Mouse (Mus musculus): ENCODE measurements around the gene Itgb3.

The Itgb3 gene

DNA sequence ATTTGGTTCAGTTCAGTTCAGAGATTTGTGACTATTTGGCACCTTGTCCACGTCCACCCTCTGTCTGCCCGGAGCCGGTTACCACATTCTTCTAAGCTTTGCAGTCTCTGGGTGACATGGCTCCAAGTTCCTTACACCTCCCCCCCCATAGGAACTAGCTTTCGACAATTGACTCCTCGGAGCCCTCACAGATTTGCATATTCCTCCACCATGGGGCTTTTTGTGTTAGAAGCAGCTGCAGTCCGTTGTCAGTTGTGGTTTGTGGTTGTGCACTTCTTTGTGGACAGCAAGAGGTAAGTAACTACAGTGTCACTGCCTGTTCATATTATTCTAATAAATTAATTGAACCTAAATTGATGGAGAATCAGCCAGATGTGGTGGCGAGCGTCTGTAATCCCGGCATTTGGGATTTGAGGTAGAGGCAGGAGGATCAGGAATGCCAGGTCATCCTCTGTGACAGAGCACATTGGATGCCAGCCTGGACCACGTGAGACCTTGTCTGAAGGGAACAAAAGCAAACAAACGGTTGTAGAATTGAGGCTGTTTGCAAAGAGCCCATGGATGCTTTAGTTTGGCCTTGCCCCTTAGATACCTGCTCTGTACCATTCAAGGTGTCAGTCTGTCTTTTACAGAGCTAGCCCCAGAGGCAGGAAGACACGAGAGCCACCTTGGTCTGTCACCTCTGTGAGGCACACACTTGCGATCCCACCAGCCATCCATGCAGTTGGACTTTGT lies 25.0 kb upstream of the Itgb3 start:
- DNase-seq (ENCODE audit: low read depth, low spot score): no peak

DNA sequence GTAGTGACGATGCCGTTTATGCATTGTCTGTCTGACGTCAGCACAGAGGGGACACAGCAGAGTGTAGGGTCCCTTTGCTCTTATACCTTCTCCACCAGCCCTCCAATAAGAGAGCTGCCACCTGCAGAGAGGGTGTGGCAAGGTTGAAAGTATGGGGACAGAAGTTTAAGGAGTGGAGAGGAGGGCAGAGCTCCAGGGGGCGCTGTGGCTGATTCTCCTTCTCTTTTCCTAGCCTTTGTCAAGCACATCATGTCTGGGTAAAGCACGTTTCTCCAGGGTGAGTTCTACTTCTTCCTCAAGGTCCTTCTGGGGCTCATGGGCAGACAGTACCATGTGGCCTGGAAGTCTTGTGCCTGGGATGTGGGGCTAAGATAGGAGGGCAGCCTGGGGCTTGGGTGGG lies 22.3 kb upstream of the Itgb3 start:
- DNase-seq (ENCODE audit: low read depth, low spot score): no peak

GRCm38 (mm10) chr11:104587904-104588303 lies 19.9 kb upstream of the Itgb3 start:
- DNase-seq (ENCODE audit: low read depth, low spot score): no peak

DNA sequence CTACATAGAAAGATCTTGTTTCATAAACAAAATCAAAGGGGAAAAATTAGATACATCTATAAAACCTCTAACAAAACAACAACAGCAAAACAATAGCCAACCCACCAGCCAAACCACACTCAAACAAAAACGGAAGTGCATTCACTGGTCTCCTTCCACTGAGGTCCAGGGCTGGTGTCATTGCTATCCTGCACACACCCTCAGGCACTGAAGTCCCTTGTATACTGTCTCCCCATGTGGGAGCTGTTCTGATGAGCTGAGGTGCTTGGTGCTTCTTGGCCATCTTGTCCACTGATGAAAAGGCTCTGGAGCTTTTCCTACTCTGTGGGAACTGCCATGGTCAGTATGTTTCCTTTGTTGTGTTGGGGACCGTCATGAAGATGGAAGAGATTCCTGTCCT lies 19.3 kb upstream of the Itgb3 start:
- no peak for DNase-seq (ENCODE audit: low read depth, low spot score)

DNA sequence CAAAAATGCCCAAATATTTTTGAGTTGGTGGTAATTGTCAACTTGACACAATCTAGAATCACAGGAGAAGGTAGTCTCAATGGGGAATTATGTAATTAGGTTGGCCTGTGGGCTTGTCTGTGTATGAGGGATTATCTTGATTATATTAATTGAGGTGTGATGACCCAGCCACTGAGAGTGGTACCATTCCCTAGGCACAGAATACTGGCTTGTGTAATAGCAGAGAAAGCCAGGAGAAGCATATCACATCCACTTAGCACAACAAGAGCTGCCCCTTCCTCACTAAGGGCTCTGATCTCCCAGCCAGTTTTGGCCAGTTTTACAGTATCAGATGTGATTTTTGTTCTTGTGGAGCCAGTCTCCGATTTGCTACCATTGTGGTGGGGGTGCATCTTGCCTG lies 18.2 kb upstream of the Itgb3 start:
- no peak for DNase-seq (ENCODE audit: low read depth, low spot score)

- DNase-seq (ENCODE audit: low read depth, low spot score): peak; percentile 74
These were observed 17.7 kb upstream of the Itgb3 start for GRCm38 (mm10) chr11:104590148-104590547.

- no peak for DNase-seq (ENCODE audit: low read depth, low spot score)
These were observed 15.5 kb upstream of the Itgb3 start for GRCm38 (mm10) chr11:104592066-104592835.

DNA sequence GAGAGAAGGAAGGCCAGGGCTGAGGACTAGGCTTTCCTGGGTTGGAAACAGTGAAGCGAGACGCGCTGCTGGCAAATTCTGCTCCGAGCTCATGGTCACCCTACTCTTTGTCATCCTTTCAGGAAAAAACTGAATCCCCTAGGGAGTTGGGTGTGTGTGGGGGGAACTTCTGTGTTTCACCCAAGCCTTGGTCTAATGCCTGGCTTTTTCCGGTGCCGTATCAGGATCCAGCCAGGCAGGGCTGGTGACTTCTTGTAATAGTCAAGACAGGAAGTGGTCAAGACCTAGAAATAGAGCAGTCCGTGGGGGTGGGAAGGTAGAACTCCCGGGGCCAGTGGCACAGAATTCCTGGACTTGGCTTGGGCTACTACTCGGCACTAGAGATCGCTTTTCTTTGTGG lies 11.4 kb upstream of the Itgb3 start:
- DNase-seq (ENCODE audit: low read depth, low spot score): no peak

GRCm38 (mm10) chr11:104599265-104599945 lies 8.4 kb upstream of the Itgb3 start:
- no peak for DNase-seq (ENCODE audit: low read depth, low spot score)

GRCm38 (mm10) chr11:104600675-104601074 lies 7.1 kb upstream of the Itgb3 start:
- DNase-seq (ENCODE audit: low read depth, low spot score): no peak

- DNase-seq (ENCODE audit: low read depth, low spot score): no peak
These were observed 3.6 kb upstream of the Itgb3 start for GRCm38 (mm10) chr11:104604192-104604591.

DNA sequence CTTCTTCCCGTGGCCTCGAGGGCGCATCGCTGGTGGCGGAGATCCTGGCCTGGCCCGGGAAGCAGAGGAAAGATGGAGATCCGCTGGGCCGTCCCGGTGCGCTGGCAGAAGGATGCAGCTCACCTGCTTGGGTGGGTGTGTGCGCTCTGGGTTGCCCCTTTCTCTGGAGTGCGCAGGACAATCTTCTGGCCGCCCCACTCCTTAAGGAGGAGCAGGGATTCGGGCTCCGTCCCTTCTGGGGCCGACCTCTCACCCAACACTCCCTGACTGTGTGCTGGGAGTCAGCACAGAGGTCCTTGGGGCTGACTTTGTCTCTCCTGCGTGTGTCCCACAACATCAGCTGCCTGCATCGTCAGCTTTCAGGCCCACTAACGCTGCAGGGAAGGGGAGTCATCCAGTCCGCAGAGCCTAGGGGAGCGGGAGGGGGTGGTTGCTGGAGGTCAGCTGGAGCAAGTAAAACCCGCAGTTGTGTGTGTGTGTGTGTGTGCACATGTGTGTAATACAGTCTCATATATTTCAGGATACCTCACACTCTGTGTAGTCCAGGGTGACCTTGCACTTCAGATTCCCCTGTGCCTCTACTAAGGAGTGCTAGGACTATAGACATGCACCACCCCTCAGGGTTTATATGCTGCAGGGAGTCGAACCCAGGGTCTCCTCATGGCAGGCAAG lies 585 bp downstream of the Itgb3 start:
- no peak for DNase-seq (ENCODE audit: low read depth, low spot score)

DNA sequence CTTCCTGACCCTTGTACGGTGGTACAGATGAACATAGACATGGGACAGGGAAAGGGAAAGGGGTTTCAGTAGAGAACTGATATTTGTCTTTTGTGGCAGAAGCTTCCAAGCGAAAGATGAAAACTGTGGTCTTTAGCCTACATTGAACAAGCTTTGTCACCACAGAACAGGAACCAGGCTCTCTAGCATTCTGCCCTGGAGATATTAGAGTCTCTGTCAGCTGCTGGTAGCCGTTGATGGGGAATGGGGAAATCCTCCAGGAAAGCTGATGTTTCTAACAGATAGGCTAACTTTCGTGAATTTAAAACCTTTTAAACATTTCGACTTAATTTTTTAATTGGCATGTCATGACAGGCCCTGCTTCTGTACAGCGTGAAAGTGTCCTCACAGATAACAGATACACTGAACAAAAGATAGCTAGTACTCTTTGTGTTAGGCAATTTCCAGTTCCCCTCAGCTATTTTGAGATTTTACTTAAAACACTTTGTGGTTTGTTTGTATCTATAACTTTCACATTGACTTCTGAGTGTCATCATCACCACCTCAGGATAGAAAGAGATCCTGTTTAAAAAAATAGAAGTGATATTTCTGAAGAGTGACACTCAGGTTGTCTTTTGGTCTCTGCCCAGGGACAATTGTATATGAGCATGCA lies 1.4 kb downstream of the Itgb3 start:
- no peak for DNase-seq (ENCODE audit: low read depth, low spot score)

DNA sequence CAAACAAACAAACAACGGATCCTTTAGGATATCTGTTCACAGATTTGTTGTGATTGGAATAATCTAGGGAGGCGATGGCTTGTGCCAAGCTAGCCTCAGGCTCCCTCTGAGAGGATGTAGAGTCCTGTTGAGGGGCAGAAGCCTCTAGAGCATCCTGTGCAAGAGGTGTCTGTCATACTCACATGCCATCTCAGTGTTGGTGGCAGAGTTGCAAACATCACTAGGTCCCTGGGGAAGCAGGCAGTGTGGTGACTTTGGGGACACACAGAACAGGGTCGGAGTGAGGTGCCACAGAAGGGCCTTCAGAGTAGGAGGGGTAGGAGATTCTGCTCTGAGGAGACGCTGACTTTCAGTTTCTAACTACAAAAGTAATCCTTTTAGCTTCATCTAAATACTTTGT lies 1.9 kb downstream of the Itgb3 start:
- DNase-seq (ENCODE audit: low read depth, low spot score): no peak

- no peak for DNase-seq (ENCODE audit: low read depth, low spot score)
These were observed 3.9 kb downstream of the Itgb3 start for GRCm38 (mm10) chr11:104611579-104612151.

DNA sequence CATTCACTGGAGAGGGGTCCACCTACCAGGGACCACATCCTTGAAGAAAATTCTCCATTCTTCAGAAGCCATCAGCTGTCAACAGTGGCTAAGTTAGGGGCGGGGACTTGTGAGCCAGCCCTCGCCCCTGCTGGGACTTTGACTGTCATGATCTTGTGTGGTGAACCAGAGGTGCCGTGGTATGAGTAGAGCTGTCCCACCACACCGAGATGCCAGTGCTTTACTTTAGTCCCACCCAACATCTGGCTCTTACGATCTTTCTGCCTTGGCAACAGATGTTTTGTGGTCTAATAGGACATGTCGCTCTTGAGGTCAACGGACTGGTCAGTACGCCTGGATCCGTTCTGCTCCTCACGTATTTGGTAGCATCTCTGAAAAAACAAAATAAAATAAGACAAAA lies 5.8 kb downstream of the Itgb3 start:
- no peak for DNase-seq (ENCODE audit: low read depth, low spot score)

DNA sequence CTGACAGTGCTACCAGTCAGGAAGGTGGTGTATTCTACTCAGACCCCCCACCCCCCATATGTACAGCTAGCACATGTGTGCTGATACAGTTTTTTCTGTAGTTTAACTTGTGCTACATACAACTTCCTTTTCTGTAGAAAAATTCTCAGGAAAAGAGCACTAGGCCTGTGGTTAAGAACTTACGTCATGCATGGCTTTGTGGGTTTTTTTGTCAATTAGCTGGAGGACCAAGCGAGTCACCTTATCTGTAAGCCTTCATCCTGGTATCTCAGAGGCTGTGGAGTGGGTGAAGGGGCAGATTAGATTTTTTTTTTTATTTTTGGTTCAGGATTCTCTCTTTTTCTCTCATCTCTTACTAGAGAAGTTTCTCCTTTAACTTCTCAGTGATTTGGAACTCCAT lies 6.3 kb downstream of the Itgb3 start:
- no peak for DNase-seq (ENCODE audit: low read depth, low spot score)

GRCm38 (mm10) chr11:104616182-104616581 lies 8.4 kb downstream of the Itgb3 start:
- no peak for DNase-seq (ENCODE audit: low read depth, low spot score)

- DNase-seq (ENCODE audit: low read depth, low spot score): no peak
These were observed 10.9 kb downstream of the Itgb3 start for GRCm38 (mm10) chr11:104618638-104619076.

DNA sequence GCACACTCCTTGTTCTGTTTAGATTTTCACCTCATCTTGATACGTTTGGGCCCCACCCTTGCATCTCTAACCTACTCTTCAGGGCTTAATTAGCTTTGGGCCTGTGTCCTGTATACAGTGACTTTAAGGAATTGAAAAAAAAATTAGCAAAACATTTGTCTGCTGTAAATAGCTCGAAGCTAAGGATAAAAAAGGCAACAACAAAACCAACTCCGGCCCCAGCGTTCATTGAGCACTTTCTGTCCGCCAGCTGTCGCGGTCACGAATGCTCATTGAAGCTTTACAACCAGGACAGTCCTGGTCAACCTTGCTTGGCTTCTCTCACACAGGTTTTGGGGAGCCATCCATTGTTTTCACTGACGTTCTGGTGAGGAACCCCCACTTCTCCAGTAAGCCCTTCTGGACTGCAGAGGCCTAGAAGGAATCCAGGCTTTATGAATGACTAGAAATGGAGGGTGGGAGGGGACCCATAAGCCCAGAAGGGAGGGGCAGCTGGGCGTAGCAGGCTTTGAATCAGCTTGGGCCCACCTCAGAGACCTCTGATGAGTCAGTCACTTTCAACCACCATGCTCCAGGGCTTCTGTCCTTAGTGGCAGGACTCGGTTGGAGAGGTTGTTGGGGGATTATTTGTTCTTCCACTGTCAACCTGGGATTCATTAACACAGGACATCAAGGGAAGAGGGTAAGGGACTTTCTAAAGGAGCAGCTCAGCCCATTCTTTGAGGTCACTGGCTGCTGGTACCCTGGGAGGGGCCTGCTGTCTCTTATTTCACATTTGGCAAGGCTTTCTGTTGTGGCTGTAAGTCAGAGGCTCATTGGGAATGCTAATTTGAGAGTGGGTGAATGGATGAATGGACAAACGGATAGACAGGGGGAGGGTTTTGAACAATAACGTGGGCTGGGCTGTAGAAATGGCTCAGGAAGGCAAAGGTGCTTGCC lies 11.6 kb downstream of the Itgb3 start:
- no peak for DNase-seq (ENCODE audit: low read depth, low spot score)
